Mouse (Mus musculus): ENCODE results near the gene Atg5. TPM values are rescaled to one million over a fixed set of nuclear protein-coding genes. Genes with fewer than 3 reads are reported as not detected.
"Not testable (repeated sequence)": the region's sequence is repeated elsewhere in the genome, so short reads cannot be mapped to it uniquely, and the experiment has no call there.

Gene Atg5
- 46.6 and 47.3 TPM in 2 replicates for polyA plus RNA-seq (2015; fragmentation: Nextera tagmentation; extraction: Ambion mirVana)

DNA sequence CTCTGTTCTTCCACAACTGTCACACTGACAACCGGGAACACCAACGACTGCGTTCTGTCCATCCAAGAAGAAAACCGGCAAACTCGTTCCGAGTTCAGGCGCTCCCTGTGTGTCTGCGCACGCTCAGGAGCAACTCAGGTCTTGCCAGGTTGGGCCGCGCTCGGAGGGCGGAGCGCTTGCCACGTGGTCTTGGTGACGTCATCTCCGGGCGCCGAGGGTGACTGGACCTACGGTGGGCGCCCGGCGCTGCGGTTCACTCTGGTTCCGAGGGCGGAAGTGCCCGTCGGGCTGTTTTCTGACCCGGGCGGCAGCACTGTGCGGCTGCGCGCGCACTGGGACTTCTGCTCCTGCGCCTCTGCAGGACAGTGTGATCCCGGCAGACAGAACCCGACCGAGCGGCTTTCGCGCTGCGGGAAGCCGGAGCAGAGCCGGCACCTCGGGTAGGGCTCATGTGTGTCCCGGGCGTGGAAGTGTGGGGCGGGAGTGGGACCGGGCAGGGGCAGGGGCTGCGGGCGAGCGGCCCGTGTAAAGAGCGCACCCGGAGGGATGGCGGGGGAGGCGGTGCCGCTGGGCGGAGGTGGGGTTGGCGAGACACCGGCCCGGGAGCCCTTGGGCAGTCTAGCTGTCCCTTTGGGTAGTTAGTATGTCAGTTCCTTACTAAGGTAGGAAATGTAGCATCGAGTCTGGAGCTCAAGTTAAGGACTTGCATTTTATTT, at the start of gene Atg5:
TSS of gene Atg5 (plus strand) at position 214 of the 716 bp plus-strand sequence.
- Histone ChIP-seq H3K4me3 (replicated peaks) (peak within 1 kb of the TSS; percentile 93), H3K27ac (replicated peaks) (peak within 1 kb of the TSS; percentile 89), H3K9me3 (replicated peaks) (no peaks in the 10 kb centered on the region), H3K9ac (replicated peaks) (peak within 1 kb of the TSS; percentile 87), H3K36me3 (no peaks in the 10 kb centered on the region), H3K4me1 (peaks cover 29% of the 10 kb centered on the region), H3K27me3 (replicated peaks) (no peaks in the 10 kb centered on the region), H3K4me2 (peak within 1 kb of the TSS; percentile 80)
- under 1% methylated on average over 63 of the region's 63 CpGs for WGBS
- ATAC-seq (ENCODE audit: low FRiP score): peak; percentile 99

DNA sequence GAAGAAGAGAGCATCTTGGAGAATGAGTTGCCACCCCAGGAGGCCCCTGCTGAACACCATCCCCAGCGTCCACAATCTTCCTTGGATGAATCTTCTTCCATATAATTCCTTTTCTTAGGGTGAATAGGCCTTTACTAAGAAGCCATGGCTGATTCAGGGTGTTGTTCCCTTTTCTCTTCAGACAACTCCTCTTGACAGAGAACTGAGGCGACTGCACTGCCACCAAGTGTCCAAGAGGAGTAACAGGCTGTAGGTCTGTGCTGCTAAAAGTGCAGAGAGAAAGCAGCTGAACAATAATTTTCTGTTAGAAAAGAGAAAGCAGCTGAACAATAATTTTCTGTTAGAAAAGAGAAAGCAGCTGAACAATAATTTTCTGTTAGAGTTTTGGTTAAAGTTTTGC, 49.1 kb upstream of the Atg5 start:
- not testable (repeated sequence) for H3K27ac ChIP-seq (replicated peaks); H3K9me3 ChIP-seq (replicated peaks); H3K4me2 ChIP-seq; H3K4me1 ChIP-seq; H3K27me3 ChIP-seq (replicated peaks); ATAC-seq (ENCODE audit: low FRiP score); H3K36me3 ChIP-seq; H3K9ac ChIP-seq (replicated peaks); H3K4me3 ChIP-seq (replicated peaks)
- WGBS: 9% methylated on average over 2 of the region's 2 CpGs

DNA sequence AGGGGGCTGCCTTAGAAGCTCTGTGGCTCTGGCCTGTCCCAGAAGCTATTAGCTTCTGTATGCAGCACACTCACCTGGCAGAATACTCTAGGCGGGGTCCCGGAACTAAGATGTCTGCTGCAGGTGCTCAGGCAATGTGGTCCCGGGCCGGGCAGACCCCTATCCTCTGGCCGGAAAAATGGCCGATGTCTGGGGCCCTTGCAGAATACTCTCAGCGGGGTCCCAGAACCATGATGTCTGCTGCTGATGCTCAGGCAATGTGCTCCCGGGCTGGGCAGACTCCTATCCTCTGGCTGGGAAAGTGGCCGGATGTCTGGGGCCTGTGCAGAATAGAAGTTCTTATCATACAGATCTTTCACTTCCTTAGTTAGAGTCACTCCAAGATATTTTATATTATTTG, 43.8 kb upstream of the Atg5 start:
- Histone ChIP-seq H3K9ac (replicated peaks) (no peak overlapping the region), H3K36me3 (no peaks in the 10 kb centered on the region), H3K4me3 (replicated peaks) (no peak overlapping the region), H3K9me3 (replicated peaks) (0 out of 2 replicates have a peak, but pooled peaks cover 3% of the 10 kb centered on the region), H3K4me2 (no peak overlapping the region), H3K27ac (replicated peaks) (no peak overlapping the region), H3K4me1 (no peaks in the 10 kb centered on the region), H3K27me3 (replicated peaks) (no peaks in the 10 kb centered on the region)
- 97% methylated on average over 9 of the region's 9 CpGs for WGBS
- no peak for ATAC-seq (ENCODE audit: low FRiP score)

DNA sequence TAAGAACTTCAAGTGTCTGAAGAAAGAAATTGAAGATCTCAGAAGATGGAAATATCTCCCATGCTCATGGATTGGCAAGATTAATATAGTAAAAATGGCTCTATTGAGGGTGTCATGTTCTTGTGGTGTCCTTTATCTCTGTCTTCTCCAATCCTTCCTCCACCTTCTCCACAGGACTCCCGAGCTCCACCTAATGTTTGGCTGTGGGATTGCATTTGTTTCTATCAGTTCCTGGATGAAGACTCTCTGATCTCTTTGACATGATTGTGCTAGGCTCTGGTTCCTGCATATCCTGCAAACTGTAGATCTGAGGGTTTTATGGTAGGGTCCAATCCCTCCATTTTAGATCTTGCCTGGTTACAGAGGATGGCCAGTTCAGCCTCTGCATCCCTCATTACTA, 34.8 kb upstream of the Atg5 start:
- H3K4me2 ChIP-seq; H3K36me3 ChIP-seq; H3K9ac ChIP-seq (replicated peaks); H3K9me3 ChIP-seq (replicated peaks); H3K4me1 ChIP-seq; H3K27me3 ChIP-seq (replicated peaks); H3K4me3 ChIP-seq (replicated peaks); H3K27ac ChIP-seq (replicated peaks); ATAC-seq (ENCODE audit: low FRiP score): not testable (repeated sequence)
- 6% methylated on average over 1 of the region's 1 CpGs for WGBS

DNA sequence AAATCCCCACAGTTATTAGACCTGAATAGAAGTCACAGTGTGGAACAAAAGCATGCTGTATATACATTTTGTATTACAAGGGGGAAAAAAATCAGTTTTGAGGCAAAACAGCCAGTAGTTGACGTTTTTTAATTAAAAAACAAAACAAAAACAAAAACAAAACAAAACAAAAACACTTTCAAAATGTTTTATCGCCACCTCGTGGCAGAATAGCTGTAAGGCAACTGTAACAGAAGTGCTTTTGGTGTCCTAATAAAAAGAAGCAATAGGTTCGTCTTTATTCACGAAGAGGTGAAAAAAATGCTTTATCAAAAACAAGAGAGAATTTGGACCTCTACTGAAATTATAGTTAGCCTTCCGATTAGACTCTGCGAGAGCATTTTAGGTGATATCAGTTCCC, 32.9 kb upstream of the Atg5 start:
- not testable (repeated sequence) for H3K9me3 ChIP-seq (replicated peaks); H3K4me3 ChIP-seq (replicated peaks); H3K4me1 ChIP-seq; H3K36me3 ChIP-seq; ATAC-seq (ENCODE audit: low FRiP score); H3K27me3 ChIP-seq (replicated peaks); H3K4me2 ChIP-seq; H3K27ac ChIP-seq (replicated peaks); H3K9ac ChIP-seq (replicated peaks)
- WGBS: 37% methylated on average over 7 of the region's 7 CpGs

DNA sequence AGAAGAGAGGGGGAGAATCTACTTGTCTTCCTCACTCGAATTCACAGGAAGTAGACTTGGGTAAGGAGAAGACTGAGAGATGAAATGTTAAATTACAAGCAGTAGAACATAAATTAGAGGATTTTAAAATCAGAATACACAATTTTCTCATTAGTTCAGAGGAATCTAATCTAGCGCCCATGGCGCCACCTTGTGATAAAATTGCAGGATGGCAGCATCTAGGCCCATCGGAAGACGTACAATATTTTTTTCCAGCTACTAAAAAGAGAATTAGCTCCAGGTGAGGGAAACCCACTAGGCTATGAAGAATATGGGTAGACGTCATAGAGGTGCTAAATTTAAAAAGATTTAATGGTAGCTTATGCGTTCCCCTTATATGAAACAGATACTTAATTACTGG, 11.5 kb upstream of the Atg5 start:
- Histone ChIP-seq H3K4me1 (no peaks in the 10 kb centered on the region), H3K9ac (replicated peaks) (no peak overlapping the region), H3K27ac (replicated peaks) (no peak overlapping the region), H3K4me2 (no peak overlapping the region), H3K36me3 (no peaks in the 10 kb centered on the region), H3K9me3 (replicated peaks) (no peaks in the 10 kb centered on the region), H3K27me3 (replicated peaks) (no peaks in the 10 kb centered on the region), H3K4me3 (replicated peaks) (no peak overlapping the region)
- no peak for ATAC-seq (ENCODE audit: low FRiP score)
- 40% methylated on average over 7 of the region's 7 CpGs for WGBS

DNA sequence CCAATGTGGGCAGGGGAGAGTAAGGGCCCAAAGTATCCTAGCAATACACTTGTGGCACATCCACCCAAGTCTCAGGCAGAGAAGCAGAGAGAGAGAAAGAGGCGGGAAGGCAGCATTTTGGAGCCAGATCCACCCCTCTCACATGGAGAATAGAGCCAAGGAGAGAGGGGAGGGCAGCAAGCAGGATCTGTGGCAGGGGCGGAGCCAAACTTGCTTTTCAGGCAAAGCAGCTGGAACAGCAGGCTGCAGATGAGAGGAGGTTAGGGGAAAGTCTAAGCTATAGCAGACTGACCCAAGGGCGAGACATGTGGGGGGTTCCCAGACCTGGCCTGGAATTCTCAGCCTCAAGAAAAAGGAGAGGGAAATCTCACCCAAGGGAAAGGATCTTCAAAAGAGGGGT, 2.3 kb upstream of the Atg5 start:
- 78% methylated on average over 3 of the region's 3 CpGs for WGBS
- H3K4me3 ChIP-seq (replicated peaks): no peak overlapping the region
- H3K4me1 ChIP-seq: peaks cover 24% of the 10 kb centered on the region
- no peaks in the 10 kb centered on the region for H3K36me3 ChIP-seq
- no peaks in the 10 kb centered on the region for H3K27me3 ChIP-seq (replicated peaks)
- no peaks in the 10 kb centered on the region for H3K9me3 ChIP-seq (replicated peaks)
- no peak overlapping the region for H3K9ac ChIP-seq (replicated peaks)
- H3K27ac ChIP-seq (replicated peaks): no peak overlapping the region
- no peak for ATAC-seq (ENCODE audit: low FRiP score)
- no peak overlapping the region for H3K4me2 ChIP-seq

DNA sequence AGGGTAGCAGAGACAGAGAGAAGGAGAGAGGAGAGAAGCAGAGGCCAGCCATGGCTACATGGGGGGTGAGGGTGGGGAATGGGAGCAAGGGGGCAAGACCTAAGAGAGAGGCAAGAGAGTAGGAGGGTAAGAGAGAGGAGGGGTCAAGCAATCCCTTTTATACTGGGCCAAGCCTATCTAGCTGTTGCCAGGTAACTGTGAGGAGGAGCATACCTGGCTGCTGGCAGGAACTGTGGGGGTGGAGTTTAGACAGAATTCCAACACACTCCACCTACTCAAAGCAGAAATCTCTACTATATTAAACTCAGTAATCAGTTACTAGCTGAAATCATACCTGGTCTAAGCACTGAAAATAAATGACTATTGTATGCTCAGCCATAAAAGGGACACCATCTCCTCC, 1.6 kb upstream of the Atg5 start:
- H3K4me3 ChIP-seq (replicated peaks): no peak overlapping the region
- H3K9me3 ChIP-seq (replicated peaks): no peaks in the 10 kb centered on the region
- no peak for ATAC-seq (ENCODE audit: low FRiP score)
- H3K36me3 ChIP-seq: no peaks in the 10 kb centered on the region
- no peaks in the 10 kb centered on the region for H3K27me3 ChIP-seq (replicated peaks)
- H3K9ac ChIP-seq (replicated peaks): no peak overlapping the region
- H3K4me2 ChIP-seq: no peak overlapping the region
- H3K4me1 ChIP-seq: peaks cover 24% of the 10 kb centered on the region
- H3K27ac ChIP-seq (replicated peaks): no peak overlapping the region

DNA sequence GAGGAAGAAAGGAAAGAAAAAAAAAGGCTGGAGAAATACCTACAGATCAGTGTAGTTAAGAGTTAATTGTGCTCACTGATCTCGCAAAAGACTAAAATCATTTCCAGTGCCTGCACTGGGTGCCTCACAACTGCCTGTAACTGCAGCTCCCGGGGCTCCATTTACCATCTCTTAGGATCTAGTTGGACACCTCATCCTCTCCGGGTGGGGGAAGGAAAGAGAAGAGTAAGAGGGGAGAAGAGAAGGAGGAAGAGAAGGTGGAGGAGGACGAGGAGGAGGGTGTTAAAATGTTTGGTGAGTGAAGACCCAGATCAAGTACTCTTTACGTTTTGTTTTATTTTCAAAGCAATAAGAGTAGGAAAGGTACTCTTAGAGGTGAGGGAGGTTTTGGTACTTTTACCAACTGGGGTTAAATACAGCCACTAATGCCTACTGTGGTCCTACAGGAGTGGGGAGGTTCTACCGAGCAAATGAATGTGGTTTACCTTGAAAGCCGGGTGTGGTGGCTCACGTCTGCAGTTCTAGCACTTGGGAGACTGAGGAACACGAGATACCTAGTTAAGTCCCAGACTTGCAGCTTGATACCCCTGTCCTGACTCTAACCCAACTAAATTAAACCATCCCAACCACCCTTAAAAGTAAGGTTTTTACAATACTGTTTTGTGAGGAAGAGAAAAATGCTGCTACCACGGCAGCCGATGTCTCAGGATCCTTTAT, 574 bp upstream of the Atg5 start:
- peak; percentile 29; the same call in 1 of the 2 replicates for ATAC-seq (ENCODE audit: low FRiP score)
- Histone ChIP-seq H3K4me1 (peaks cover 29% of the 10 kb centered on the region), H3K4me2 (peak overlapping the region; percentile 80), H3K9ac (replicated peaks) (peak overlapping the region; percentile 61), H3K27ac (replicated peaks) (peak overlapping the region; percentile 89), H3K4me3 (replicated peaks) (peak overlapping the region; percentile 93), H3K27me3 (replicated peaks) (no peaks in the 10 kb centered on the region), H3K9me3 (replicated peaks) (no peaks in the 10 kb centered on the region), H3K36me3 (no peaks in the 10 kb centered on the region)
- 8% methylated on average over 11 of the region's 11 CpGs for whole genome bisulfite sequencing

DNA sequence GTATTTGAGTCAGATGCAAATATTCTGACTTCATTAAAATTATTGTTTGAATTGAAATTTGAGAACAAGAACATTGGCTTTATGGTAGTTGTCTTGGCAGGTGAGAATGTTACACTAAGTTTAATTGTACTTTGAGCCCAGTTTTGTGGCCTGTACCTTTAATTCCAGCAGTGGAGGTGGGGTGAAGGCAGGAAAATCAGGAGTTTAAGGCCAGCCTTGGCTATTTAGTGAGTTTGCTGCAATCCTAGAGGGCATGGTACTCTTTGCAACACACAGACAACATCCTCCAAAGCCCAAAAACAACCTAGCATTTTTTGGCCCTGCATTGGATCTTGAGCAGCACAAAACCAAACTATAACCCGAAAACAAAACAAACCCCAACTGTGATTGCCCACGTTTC, 1.1 kb downstream of the Atg5 start:
- ATAC-seq (ENCODE audit: low FRiP score): no peak
- Histone ChIP-seq H3K36me3 (no peaks in the 10 kb centered on the region), H3K27ac (replicated peaks) (no peak overlapping the region), H3K4me3 (replicated peaks) (peak overlapping the region; percentile 93), H3K4me2 (peak overlapping the region; percentile 80), H3K9ac (replicated peaks) (peak overlapping the region; percentile 87), H3K27me3 (replicated peaks) (no peaks in the 10 kb centered on the region), H3K9me3 (replicated peaks) (no peaks in the 10 kb centered on the region), H3K4me1 (peaks cover 29% of the 10 kb centered on the region)
- 74% methylated on average over 2 of the region's 2 CpGs for WGBS

DNA sequence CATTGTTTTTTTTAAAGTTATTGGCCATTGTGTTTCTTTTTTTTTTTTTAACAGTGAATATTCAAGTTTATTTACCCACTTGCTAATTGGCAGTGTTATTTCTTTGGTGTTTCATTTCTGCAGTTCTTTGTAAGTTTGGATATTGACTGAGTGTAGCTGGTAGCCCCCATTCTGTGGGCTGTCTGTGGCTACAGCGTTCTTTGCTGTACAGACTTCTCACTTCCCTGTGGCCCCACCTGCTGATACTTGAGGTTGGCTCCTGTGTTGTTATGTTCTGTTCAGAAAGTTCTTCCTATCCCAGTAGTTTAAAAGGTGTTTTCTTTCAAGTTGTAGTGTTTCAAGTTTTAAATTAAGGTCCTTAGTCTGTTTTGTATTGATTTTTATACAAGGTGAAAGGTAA, 14.2 kb downstream of the Atg5 start:
- Histone ChIP-seq H3K4me1 (no peaks in the 10 kb centered on the region), H3K27ac (replicated peaks) (no peak overlapping the region), H3K36me3 (peaks cover 12% of the 10 kb centered on the region), H3K27me3 (replicated peaks) (no peaks in the 10 kb centered on the region), H3K4me3 (replicated peaks) (no peak overlapping the region), H3K4me2 (no peak overlapping the region), H3K9me3 (replicated peaks) (no peaks in the 10 kb centered on the region), H3K9ac (replicated peaks) (no peak overlapping the region)
- WGBS: 97% methylated on average over 1 of the region's 1 CpGs
- no peak for ATAC-seq (ENCODE audit: low FRiP score)

DNA sequence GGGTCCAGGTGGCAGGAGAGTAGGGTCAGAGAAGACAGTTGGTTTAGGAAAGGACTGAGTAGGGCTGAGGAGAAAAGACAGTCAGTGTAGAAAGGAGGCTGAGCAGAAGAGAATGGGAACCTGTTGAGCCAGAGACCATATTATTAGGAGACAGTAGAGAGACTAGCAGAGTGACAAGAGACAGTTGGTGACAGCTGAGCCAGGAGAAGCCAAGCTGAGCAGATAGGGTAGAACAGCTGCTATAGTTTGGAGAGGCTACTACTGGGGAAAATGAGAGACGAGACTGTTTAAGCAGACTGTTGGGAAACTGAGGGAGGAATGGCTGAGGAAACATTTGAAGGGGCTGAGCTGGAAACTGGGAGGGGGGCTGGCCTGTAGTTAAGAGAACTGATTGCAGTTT, 16.9 kb downstream of the Atg5 start:
- WGBS: 79% methylated on average over 1 of the region's 1 CpGs
- H3K27ac ChIP-seq (replicated peaks): no peak overlapping the region
- no peak overlapping the region for H3K4me2 ChIP-seq
- H3K36me3 ChIP-seq: peaks cover 26% of the 10 kb centered on the region
- no peaks in the 10 kb centered on the region for H3K9me3 ChIP-seq (replicated peaks)
- H3K9ac ChIP-seq (replicated peaks): no peak overlapping the region
- H3K4me1 ChIP-seq: no peaks in the 10 kb centered on the region
- H3K27me3 ChIP-seq (replicated peaks): no peaks in the 10 kb centered on the region
- no peak for ATAC-seq (ENCODE audit: low FRiP score)
- no peak overlapping the region for H3K4me3 ChIP-seq (replicated peaks)
